Mouse (Mus musculus) cerebellum, postnatal 10 days (tissue): ENCODE data around the gene Ube2b.

Experiments used
- DNase-seq, 2 experiments: peaks; one replicate each; pipeline ENCODE4 v3.0.0; 2021; ENCODE audit warnings: mixed read lengths in 2 of 2

The Ube2b gene

GRCm38 (mm10) chr11:51935636-51936434, 64.7 kb downstream of the Ube2b start:
- no peak for DNase-seq
